Mouse (Mus musculus): Measurements from ENCODE around the gene Rbm45. TPM values are rescaled to one million over a fixed set of nuclear protein-coding genes. Genes with fewer than 3 reads are reported as not detected.

The Rbm45 gene
- polyA plus RNA-seq (2015; fragmentation: Nextera tagmentation; extraction: Ambion mirVana): 18.3 and 19.7 TPM in 2 replicates

- no peaks in the 10 kb centered on the region for H3K27me3 ChIP-seq
- H3K4me1 ChIP-seq: peaks cover 11% of the 10 kb centered on the region
- no peaks in the 10 kb centered on the region for H3K9me3 ChIP-seq
- peaks cover 25% of the 10 kb centered on the region for H3K36me3 ChIP-seq
- H3K9ac ChIP-seq (replicated peaks): peak within 1 kb of the TSS; percentile 90
- peak within 1 kb of the TSS; percentile 65 for H3K27ac ChIP-seq (replicated peaks)
- peak within 1 kb of the TSS; percentile 87 for H3K4me2 ChIP-seq (replicated peaks)
- H3K4me3 ChIP-seq: peak within 1 kb of the TSS; percentile 93
- under 1% methylated on average over 61 of the region's 61 CpGs for WGBS
- ATAC-seq (replicated peaks): peak; percentile 92
Observed at GRCm38 (mm10) chr2:76369821-76370655, at the start of gene Rbm45. Gene Rbm45 (plus strand): TSS chr2:76369984.

DNA sequence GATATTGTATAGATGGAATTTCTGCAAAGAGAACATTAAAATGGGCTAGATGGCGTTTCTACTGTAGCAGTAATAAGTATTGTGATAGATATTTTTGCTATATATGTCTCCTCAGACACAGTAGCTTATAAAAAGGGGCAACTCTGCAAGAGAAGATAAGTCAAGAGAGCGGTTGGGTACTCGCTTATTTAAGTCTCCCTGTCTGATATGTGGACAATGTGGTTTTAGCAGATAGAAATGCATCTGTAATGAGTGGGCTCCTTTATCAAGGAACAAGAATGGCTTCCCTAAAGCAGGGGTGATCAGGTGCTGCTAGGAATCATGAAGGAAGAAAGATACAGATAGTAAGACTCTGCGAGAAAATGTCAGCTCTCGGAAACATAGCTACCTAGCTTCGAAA is 49.4 kb upstream of the Rbm45 start:
- Histone ChIP-seq H3K27me3 (no peaks in the 10 kb centered on the region), H3K4me1 (no peaks in the 10 kb centered on the region), H3K9ac (replicated peaks) (no peak overlapping the region), H3K4me2 (replicated peaks) (no peak overlapping the region), H3K9me3 (no peaks in the 10 kb centered on the region), H3K36me3 (no peaks in the 10 kb centered on the region), H3K27ac (replicated peaks) (no peak overlapping the region), H3K4me3 (no peak overlapping the region)
- 84% methylated on average over 6 of the region's 6 CpGs for WGBS
- ATAC-seq (replicated peaks): no peak

DNA sequence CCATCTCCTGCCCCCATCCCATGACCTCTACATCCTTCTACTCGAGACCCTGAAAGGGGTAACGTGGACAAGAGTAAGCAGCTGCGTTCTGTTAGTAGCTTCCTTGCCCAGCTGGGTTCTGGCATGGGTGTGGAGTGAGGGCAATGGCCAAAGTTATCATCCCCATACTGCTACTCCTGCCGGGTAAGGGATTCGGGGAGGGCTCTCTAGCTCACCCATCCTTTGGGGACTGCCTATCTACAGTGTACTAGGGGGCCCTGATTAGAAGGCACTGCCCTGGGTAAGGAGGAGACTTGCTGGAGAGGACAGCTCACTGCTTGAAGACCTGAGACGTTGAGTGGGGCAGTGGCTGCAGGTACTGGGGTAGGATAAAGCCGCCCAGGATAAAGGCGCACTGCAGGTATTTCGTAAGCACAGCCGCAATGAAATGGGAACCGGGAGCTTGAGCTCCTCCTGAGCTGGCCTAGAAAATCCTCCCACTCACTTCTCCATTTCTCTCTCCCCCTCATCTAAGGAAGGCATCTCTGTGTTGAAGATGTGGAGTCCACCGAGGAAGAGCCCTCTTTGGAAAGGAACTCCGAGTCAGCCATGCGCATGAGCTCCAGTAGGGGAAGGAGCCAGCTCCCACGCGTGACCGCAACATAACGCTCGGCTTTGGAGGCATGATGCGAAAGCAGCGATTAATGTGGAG is 46.5 kb upstream of the Rbm45 start:
- H3K9ac ChIP-seq (replicated peaks): no peak overlapping the region
- no peaks in the 10 kb centered on the region for H3K4me1 ChIP-seq
- H3K36me3 ChIP-seq: no peaks in the 10 kb centered on the region
- no peak for ATAC-seq (replicated peaks)
- H3K9me3 ChIP-seq: no peaks in the 10 kb centered on the region
- WGBS: 86% methylated on average over 21 of the region's 21 CpGs
- no peak overlapping the region for H3K4me3 ChIP-seq
- H3K27ac ChIP-seq (replicated peaks): no peak overlapping the region
- H3K4me2 ChIP-seq (replicated peaks): no peak overlapping the region
- no peaks in the 10 kb centered on the region for H3K27me3 ChIP-seq

DNA sequence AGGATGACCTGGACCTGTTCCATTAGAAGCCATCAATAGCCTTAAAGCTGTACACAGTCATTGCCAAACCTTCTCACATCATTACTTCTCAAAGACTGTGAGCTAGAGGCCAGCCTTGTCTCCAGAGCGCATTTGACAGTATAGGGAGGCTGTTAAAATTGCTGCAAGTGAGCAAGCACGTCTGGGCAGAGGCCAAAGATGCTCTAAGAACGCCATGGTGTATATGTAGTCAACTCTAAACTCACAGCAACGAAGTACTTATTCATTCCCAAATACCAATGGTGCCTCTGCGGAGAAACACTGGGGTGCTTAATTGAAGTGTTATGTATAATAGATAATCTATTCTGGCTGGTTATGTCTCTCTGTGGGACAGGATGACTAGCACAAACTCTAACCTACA is 45.3 kb upstream of the Rbm45 start:
- no peaks in the 10 kb centered on the region for H3K36me3 ChIP-seq

GRCm38 (mm10) chr2:76326161-76326560 is 43.6 kb upstream of the Rbm45 start:
- Histone ChIP-seq H3K9me3 (no peaks in the 10 kb centered on the region), H3K4me1 (no peaks in the 10 kb centered on the region), H3K27me3 (no peaks in the 10 kb centered on the region), H3K27ac (replicated peaks) (no peak overlapping the region), H3K9ac (replicated peaks) (no peak overlapping the region), H3K4me2 (replicated peaks) (no peak overlapping the region), H3K4me3 (no peak overlapping the region), H3K36me3 (no peaks in the 10 kb centered on the region)
- 91% methylated on average over 3 of the region's 3 CpGs for WGBS
- no peak for ATAC-seq (replicated peaks)

More for the DNA sequence above, 45.3 kb upstream of the Rbm45 start:
- Histone ChIP-seq H3K4me1 (no peaks in the 10 kb centered on the region), H3K9me3 (no peaks in the 10 kb centered on the region), H3K27ac (replicated peaks) (no peak overlapping the region), H3K9ac (replicated peaks) (no peak overlapping the region), H3K27me3 (no peaks in the 10 kb centered on the region), H3K4me3 (no peak overlapping the region), H3K4me2 (replicated peaks) (no peak overlapping the region)
- no peak for ATAC-seq (replicated peaks)
- WGBS: 86% methylated on average over 5 of the region's 5 CpGs

- no peaks in the 10 kb centered on the region for H3K27me3 ChIP-seq
- H3K9ac ChIP-seq (replicated peaks): no peak overlapping the region
- no peaks in the 10 kb centered on the region for H3K9me3 ChIP-seq
- ATAC-seq (replicated peaks): no peak
- no peak overlapping the region for H3K4me3 ChIP-seq
- no peak overlapping the region for H3K27ac ChIP-seq (replicated peaks)
- H3K4me2 ChIP-seq (replicated peaks): no peak overlapping the region
- no peaks in the 10 kb centered on the region for H3K36me3 ChIP-seq
- no peaks in the 10 kb centered on the region for H3K4me1 ChIP-seq
- 91% methylated on average over 5 of the region's 5 CpGs for WGBS
Observed at GRCm38 (mm10) chr2:76330081-76330480, 39.7 kb upstream of the Rbm45 start.

- Histone ChIP-seq H3K27ac (replicated peaks) (no peak overlapping the region), H3K9ac (replicated peaks) (no peak overlapping the region), H3K36me3 (no peaks in the 10 kb centered on the region), H3K4me2 (replicated peaks) (no peak overlapping the region), H3K4me3 (no peak overlapping the region), H3K27me3 (no peaks in the 10 kb centered on the region), H3K9me3 (no peaks in the 10 kb centered on the region), H3K4me1 (no peaks in the 10 kb centered on the region)
- ATAC-seq (replicated peaks): no peak
- WGBS: 81% methylated on average over 11 of the region's 11 CpGs
Observed at GRCm38 (mm10) chr2:76332161-76332805, 37.5 kb upstream of the Rbm45 start.

DNA sequence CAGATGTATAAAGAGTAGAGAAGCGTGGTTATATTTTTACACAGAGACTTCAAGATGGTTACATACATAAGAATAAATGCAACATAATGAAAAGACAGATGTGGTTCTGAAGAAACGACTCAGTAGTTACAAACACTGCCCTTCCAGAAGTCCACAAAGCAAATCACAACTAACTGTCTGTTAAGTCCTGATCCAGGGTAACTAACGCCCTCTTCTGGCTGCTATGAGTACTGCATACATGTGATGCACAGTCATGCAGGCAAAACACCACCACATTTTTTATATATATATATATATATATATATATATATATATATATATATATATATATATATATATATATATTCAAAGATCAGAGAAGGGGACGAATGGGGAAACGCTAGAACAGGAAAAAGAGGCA is 35.2 kb upstream of the Rbm45 start:
- Histone ChIP-seq H3K27ac (replicated peaks) (no peak overlapping the region), H3K36me3 (no peaks in the 10 kb centered on the region), H3K27me3 (no peaks in the 10 kb centered on the region), H3K4me3 (no peak overlapping the region), H3K4me2 (replicated peaks) (no peak overlapping the region), H3K9ac (replicated peaks) (no peak overlapping the region), H3K9me3 (no peaks in the 10 kb centered on the region), H3K4me1 (peaks cover 7% of the 10 kb centered on the region)
- WGBS: 74% methylated on average over 5 of the region's 5 CpGs
- no peak for ATAC-seq (replicated peaks)

DNA sequence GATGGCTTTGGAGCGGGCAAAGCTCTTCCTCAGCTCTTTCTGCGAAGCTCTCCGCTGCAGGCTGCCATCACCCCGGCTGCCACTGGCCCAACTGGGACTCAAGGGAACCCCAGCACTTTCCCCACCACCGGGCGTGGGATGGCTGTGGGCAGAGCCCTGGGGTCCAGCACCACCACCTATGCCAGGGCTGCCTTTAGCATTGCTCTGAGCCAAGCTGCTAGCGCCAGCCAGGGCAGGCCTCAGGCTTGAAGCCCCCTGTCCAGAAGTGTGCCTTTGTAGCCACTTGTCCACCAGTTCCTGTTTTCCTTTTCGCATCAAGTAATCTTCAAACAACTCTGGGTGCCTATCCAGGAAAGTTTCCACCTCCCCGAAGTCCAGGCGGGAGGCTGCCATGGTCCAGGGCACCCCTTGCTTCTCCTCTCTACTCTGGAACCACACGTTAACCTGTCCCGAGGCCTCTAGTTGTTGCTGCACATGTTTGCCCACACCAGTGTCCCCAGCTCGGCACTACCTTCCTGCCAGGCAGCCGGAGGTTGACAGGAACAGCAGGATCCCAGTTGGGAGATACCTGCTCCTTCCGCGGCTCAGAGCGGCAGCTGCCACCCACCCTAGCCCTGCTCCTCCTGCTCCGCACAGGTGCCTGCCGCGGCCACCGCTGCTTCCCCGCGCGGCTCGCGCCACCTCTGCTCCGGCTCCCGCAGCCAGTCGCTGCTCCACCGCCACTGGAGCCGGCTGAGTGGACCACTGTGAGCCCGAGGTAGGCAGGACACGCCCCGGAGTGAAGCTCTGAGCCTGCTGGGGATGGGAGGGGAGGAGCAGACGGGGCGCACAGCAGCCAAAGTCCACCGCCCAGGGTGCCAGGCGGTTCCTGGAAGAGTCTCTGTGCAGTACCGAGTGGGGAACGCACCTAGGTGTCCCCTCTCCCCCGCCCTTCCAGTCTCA is 31.3 kb upstream of the Rbm45 start, which contains the start of gene Pde11a:
Pde11a (minus strand) TSS at position 560 of the 942 bp plus-strand sequence.
- no peaks in the 10 kb centered on the region for H3K36me3 ChIP-seq
- H3K9me3 ChIP-seq: no peaks in the 10 kb centered on the region
- no peak within 1 kb of the TSS for H3K27ac ChIP-seq (replicated peaks)
- H3K4me1 ChIP-seq: peaks cover 7% of the 10 kb centered on the region
- peak; percentile 70 for ATAC-seq (replicated peaks)
- H3K4me3 ChIP-seq: peak within 1 kb of the TSS; percentile 48
- H3K4me2 ChIP-seq (replicated peaks): peak within 1 kb of the TSS; percentile 92
- no peaks in the 10 kb centered on the region for H3K27me3 ChIP-seq
- 18% methylated on average over 40 of the region's 41 CpGs for WGBS
- H3K9ac ChIP-seq (replicated peaks): peak within 1 kb of the TSS; percentile 54

DNA sequence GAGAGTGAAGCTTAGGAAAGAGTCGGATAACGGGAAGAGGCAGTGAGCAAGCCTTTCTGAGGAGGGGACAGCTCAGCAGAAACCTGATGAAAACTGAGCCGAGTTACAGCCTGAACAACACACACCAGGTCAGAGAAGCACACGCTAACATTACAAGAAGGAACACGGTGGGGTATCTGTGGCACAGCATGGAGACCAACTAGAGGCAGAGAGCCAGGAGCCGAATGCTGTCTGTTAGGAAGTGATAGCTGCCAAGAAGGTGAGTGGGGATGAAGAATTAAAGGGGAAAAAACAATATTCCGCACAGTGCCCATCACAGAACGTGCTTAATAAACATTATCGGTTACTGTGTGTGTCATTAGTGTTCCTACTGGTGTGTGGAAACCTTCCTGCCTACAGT is 27.6 kb upstream of the Rbm45 start:
- Histone ChIP-seq H3K27ac (replicated peaks) (no peak overlapping the region), H3K4me2 (replicated peaks) (no peak overlapping the region), H3K9ac (replicated peaks) (no peak overlapping the region), H3K9me3 (no peaks in the 10 kb centered on the region), H3K27me3 (no peaks in the 10 kb centered on the region), H3K36me3 (no peaks in the 10 kb centered on the region), H3K4me1 (peaks cover 7% of the 10 kb centered on the region), H3K4me3 (no peak overlapping the region)
- 88% methylated on average over 9 of the region's 9 CpGs for WGBS
- ATAC-seq (replicated peaks): no peak

GRCm38 (mm10) chr2:76347839-76348238 is 21.9 kb upstream of the Rbm45 start:
- H3K4me1 ChIP-seq: no peaks in the 10 kb centered on the region
- WGBS: 35% methylated on average over 6 of the region's 6 CpGs
- H3K27ac ChIP-seq (replicated peaks): peak overlapping the region; percentile 60
- ATAC-seq (replicated peaks): no peak
- no peak overlapping the region for H3K4me3 ChIP-seq
- H3K36me3 ChIP-seq: no peaks in the 10 kb centered on the region
- no peak overlapping the region for H3K4me2 ChIP-seq (replicated peaks)
- H3K9ac ChIP-seq (replicated peaks): no peak overlapping the region
- no peaks in the 10 kb centered on the region for H3K27me3 ChIP-seq
- H3K9me3 ChIP-seq: no peaks in the 10 kb centered on the region
